Mouse (Mus musculus) intestine, postnatal 0 days (tissue): ENCODE measurements at regions not wholly inside any gene's neighbourhood (a gene's known extent, or its start where the extent isn't known, plus 50 kb on each side); places are given as distances from the start of the nearest gene placed in this dataset.
A peak's percentile ranks its signal among the peaks of the same experiment; 100 is the strongest.
"Not testable (repeated sequence)": the region's sequence is repeated elsewhere in the genome, so short reads cannot be mapped to it uniquely, and the experiment has no call there.

Experiments
- ATAC-seq: fragments of 200-750 bp; cut with Nextera tagmentation; 2 replicates; pipeline ENCODE4 v1.8.0; 2017; ENCODE audit warnings: mild to moderate bottlenecking, moderate TSS enrichment, moderate library complexity
- H3K27ac ChIP-seq: fragments of 300-500 bp; sonication (generic); 2 replicates; pipeline ENCODE4 v1.5.1; 2014; ENCODE audit warnings: mild to moderate bottlenecking, low read depth, low read length, moderate library complexity
- H3K27me3 ChIP-seq: fragments of 300-500 bp; sonication (generic); replicated peaks from 2 replicates; pipeline ENCODE4 v1.6.1; 2014; ENCODE audit warnings: low read length, mixed read lengths; ENCODE audit not compliant: control insufficient read depth, insufficient read depth
- H3K36me3 ChIP-seq: fragments of 300-500 bp; sonication (generic); 2 replicates; pipeline ENCODE4 v1.6.1; 2014; ENCODE audit warnings: mild to moderate bottlenecking, moderate library complexity; ENCODE audit not compliant: control insufficient read depth, insufficient read depth
- H3K4me1 ChIP-seq: fragments of 300-500 bp; sonication (generic); replicated peaks from 2 replicates; pipeline ENCODE4 v1.6.1; 2014; ENCODE audit warnings: antibody characterized with exemption, low read length, mixed read lengths; ENCODE audit not compliant: control insufficient read depth, insufficient read depth
- H3K4me2 ChIP-seq: fragments of 300-500 bp; sonication (generic); replicated peaks from 2 replicates; pipeline ENCODE4 v1.6.1; 2014; ENCODE audit warnings: low read depth, mild to moderate bottlenecking, moderate library complexity
- H3K4me3 ChIP-seq: fragments of 300-500 bp; sonication (generic); 2 replicates; pipeline ENCODE4 v1.5.1; 2014; ENCODE audit warnings: low read depth, low read length
- H3K9ac ChIP-seq: fragments of 300-500 bp; sonication (generic); 2 replicates; pipeline ENCODE4 v1.6.1; 2014; ENCODE audit warnings: mild to moderate bottlenecking, low read depth, low read length
- H3K9me3 ChIP-seq: fragments of 300-500 bp; sonication (generic); 2 replicates; pipeline ENCODE4 v1.6.1; 2016; ENCODE audit warnings: mixed run types; ENCODE audit not compliant: control insufficient read depth
- CTCF ChIP-seq: sonication (generic); IDR thresholded peaks from 2 replicates; pipeline ENCODE4 v1.5.1; 2016; ENCODE audit warnings: low read depth, mild to moderate bottlenecking, control low read depth, antibody characterized with exemption, moderate library complexity
- WGBS: fragments of 180-500 bp; shearing (Covaris S2); extraction: QIAGEN DNeasy Blood & Tissue Kit; methylation state at CpG from one replicate; pipeline ENCODE4 v1.1.7; 2014; 5-methylcytosine and 5-hydroxymethylcytosine counted together

DNA sequence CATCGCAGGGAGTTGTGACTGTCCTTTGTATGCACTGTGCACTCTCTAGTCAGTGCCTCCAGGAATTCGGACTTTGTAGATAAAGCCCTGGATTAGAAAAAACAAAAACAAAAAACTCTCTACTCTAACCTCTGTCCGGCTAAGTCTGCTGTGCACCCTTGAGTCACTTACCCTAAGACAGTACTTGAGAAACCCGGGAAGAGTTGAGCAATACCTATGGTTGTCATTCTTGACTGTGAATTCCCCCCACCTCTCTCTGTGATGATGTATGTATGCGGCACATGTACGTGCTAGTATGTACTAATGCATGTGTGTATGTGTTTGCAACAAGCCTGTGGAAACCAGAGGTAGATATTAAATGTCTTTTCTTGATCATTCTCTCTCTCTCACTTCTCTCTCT lies 96.7 kb upstream of the Gm9887 start:
- no peak for ATAC-seq
- no peak overlapping the region for H3K4me2 ChIP-seq
- no peaks in the 10 kb centered on the region for H3K36me3 ChIP-seq
- no peak overlapping the region for H3K27ac ChIP-seq
- WGBS: 79% methylated on average over 6 of the region's 6 CpGs
- no peaks in the 10 kb centered on the region for H3K4me1 ChIP-seq
- H3K9me3 ChIP-seq: no peaks in the 10 kb centered on the region
- H3K27me3 ChIP-seq: no peaks in the 10 kb centered on the region
- no peak overlapping the region for H3K9ac ChIP-seq
- TF ChIP-seq CTCF: no peak
- H3K4me3 ChIP-seq: no peak overlapping the region

DNA sequence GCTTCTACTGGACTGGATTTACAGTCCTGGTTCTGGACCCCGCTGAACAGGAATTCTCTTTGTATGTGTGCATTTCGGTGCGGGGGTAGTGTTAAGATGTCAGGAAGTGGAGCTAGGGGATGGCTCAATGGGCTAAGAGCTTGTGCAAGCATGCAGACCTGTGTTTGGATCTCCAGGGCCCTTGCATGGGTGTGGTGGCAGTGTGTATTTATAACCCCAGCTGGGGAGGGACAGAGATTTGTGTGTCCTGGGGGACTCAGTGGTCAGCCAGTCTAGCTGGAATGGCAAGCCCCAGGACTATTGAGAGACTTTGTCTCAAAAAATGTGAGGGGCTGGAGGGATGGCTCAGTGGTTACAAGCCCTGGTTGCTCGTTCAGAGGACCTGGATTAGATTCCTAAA lies 95.1 kb upstream of the Gm9887 start:
- Histone ChIP-seq H3K36me3 (no peaks in the 10 kb centered on the region), H3K27me3 (no peaks in the 10 kb centered on the region), H3K4me2 (no peak overlapping the region), H3K9me3 (no peaks in the 10 kb centered on the region), H3K9ac (no peak overlapping the region), H3K4me3 (no peak overlapping the region), H3K27ac (no peak overlapping the region), H3K4me1 (no peaks in the 10 kb centered on the region)
- no peak for ATAC-seq
- WGBS: 72% methylated on average over 4 of the region's 4 CpGs
- no peak for TF ChIP-seq CTCF

DNA sequence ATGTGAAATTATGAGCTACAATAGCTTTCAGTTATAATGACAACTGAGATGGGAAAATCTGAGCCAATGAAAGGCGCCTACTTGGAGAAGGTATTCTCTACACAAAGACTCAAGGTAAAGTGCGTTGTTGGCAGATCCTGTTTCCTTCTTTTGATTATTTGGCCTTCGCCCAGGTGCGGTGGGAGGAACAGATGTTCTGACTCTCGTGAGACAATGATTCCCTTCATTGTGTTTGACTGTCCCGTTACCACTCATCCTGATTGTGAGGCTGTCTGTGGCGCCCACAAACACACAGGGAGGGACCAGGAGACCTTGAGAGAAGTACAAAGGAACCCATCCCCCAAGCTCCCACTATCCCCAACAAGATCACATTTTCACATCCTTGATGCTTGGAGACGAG lies 92.6 kb upstream of the Gm9887 start:
- ATAC-seq: no peak
- Histone ChIP-seq H3K9me3 (no peaks in the 10 kb centered on the region), H3K4me3 (no peak overlapping the region), H3K4me2 (no peak overlapping the region), H3K27me3 (no peaks in the 10 kb centered on the region), H3K36me3 (no peaks in the 10 kb centered on the region), H3K4me1 (no peaks in the 10 kb centered on the region), H3K27ac (no peak overlapping the region), H3K9ac (no peak overlapping the region)
- WGBS: 78% methylated on average over 8 of the region's 8 CpGs
- no peak for TF ChIP-seq CTCF

DNA sequence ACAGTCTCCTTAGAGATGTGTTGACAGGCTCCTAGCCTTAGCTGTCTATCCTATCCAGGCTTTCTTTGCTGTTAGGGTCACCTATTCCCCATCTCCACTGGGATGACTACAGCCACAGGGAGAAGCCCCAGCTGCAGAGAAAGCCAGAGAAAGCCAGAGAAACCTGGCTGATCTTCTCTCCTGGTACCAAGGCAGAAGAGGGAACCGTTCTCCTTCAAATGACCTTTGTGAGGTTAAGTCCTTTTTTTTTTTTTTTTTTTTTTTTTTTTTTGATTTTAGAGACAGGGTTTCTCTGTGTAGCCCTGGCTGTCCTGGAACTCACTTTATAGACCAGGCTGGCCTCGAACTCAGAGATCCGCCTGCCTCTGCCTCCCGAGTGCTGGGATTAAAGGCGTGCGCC lies 91.1 kb upstream of the Gm9887 start:
- H3K36me3 ChIP-seq, H3K27me3 ChIP-seq, H3K4me2 ChIP-seq, H3K9ac ChIP-seq, H3K9me3 ChIP-seq, H3K4me1 ChIP-seq, H3K27ac ChIP-seq, H3K4me3 ChIP-seq, ATAC-seq: not testable (repeated sequence)
- WGBS: 94% methylated on average over 6 of the region's 6 CpGs

DNA sequence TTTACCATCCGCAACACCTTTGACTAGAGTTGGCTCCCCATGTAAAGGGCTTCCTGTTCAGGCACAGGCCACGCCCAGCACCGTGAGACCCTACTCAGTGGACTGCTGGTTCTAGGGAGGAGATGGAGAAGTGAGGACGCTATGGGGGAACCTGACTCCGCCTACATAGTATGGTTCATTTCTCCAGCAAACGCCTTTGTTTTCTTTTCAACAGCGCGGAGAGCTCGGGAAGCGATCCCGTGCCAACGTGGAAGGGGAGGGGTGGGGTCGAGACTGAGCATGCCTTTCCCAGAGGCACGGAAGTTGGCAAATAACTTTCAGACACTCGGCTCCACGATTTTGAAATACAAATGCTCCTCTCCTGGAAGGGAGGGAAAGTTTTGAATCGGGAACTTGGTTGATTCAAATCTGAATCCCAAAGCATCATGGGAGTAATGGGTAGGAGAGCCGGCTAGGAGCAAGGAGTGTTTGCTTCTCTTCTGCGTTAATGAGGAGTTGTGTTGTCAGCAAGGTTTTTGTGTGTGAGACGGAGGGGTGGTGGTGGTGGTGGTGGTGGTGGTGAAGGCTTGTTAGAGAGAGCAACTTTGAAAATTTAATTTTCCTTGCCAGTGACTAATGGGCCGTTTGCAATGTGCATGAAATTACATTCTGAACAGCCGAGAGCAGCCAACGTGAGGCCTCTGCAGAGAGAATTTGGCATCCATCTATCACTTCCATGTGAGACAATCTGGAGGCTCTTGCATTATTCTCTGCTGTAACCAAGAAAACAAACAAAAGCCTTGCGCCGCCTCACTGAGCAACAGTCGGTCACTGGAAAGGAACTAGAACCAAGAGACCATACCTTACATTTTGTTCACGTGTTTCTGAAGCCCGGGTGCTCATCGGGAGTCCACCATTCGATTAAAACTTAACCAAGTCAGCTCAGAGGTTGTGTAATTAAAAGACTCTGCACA lies 89.9 kb upstream of the Gm9887 start:
- Histone ChIP-seq H3K9ac (peak overlapping the region; percentile 5; the same call in 1 of the 2 replicates), H3K27ac (no peak overlapping the region), H3K4me1 (no peaks in the 10 kb centered on the region), H3K4me2 (peak overlapping the region; percentile 71), H3K36me3 (no peaks in the 10 kb centered on the region), H3K9me3 (no peaks in the 10 kb centered on the region), H3K27me3 (no peaks in the 10 kb centered on the region), H3K4me3 (peak overlapping the region; percentile 35)
- no peak; the same call in 1 of the 2 replicates for ATAC-seq
- WGBS: 14% methylated on average over 30 of the region's 30 CpGs
- TF ChIP-seq CTCF: no peak

DNA sequence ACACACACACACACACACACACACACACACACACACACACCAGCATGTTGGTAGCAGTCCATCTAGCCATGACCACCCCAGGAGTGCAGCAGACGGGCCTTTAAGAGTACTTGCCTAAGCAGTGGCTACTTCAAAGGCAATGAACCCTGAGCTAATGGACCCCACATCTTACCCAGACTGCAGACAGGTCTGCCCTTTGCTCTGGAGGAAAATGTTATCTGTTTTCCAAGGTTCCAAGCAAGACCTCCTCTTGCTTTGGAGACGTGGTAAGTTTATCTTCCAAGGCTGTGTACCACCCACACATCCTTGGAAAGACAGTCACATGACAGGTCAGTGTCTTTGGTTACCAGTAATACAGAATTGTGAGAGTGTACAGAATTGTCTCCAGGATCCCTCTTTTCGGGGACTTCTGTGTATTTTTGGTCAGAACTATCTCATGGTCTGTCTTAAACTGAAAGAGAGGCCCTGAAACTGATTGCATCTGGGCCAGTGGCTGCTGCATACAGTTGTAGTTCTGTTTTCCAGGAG lies 88.4 kb upstream of the Gm9887 start:
- no peak overlapping the region for H3K27ac ChIP-seq
- no peak overlapping the region for H3K4me3 ChIP-seq
- H3K9ac ChIP-seq: no peak overlapping the region
- no peak for ATAC-seq
- no peak overlapping the region for H3K4me2 ChIP-seq
- no peaks in the 10 kb centered on the region for H3K9me3 ChIP-seq
- H3K4me1 ChIP-seq: no peaks in the 10 kb centered on the region
- 64% methylated on average over 3 of the region's 3 CpGs for WGBS
- TF ChIP-seq CTCF: no peak
- H3K36me3 ChIP-seq: no peaks in the 10 kb centered on the region
- no peaks in the 10 kb centered on the region for H3K27me3 ChIP-seq
